Mouse (Mus musculus) bone marrow, adult 2 months (tissue): Measurements from ENCODE around the gene Wfdc1. TPM values are rescaled to one million over a fixed set of nuclear protein-coding genes. Genes with fewer than 3 reads are reported as not detected.

Experiments used
- H3K27ac ChIP-seq: fragments of 200-500 bp; 2 replicates; pipeline ENCODE4 v1.5.1; 2012; ENCODE audit warnings: low read depth, mild to moderate bottlenecking, control low read depth, inconsistent platforms, low read length; ENCODE audit not compliant: control insufficient read depth, poor library complexity, insufficient read depth
- H3K4me1 ChIP-seq: fragments of 200-500 bp; 2 replicates; pipeline ENCODE4 v1.6.1; 2011; ENCODE audit warnings: low read length; ENCODE audit not compliant: control insufficient read depth, insufficient read depth
- H3K4me3 ChIP-seq: fragments of 200-500 bp; replicated peaks from 2 replicates; pipeline ENCODE3; 2011; ENCODE audit warnings: mild to moderate bottlenecking, low read depth, low read length, control low read depth; ENCODE audit not compliant: control insufficient read depth
- CTCF ChIP-seq: fragments of 200-500 bp; IDR thresholded peaks from 2 replicates; pipeline ENCODE4 v1.5.1; 2011; ENCODE audit warnings: low read length, control low read depth; ENCODE audit not compliant: control insufficient read depth, insufficient read depth
- POLR2A ChIP-seq: fragments of 200-500 bp; IDR thresholded peaks from 2 replicates; pipeline ENCODE4 v1.6.1; 2011; ENCODE audit warnings: low read depth, mild to moderate bottlenecking, control low read depth, low read length, borderline replicate concordance; ENCODE audit not compliant: control insufficient read depth
- WGBS: fragments of 180-500 bp; shearing (Covaris S2); methylation state at CpG from one replicate; pipeline ENCODE4 v1.1.7; 2018; 5-methylcytosine and 5-hydroxymethylcytosine counted together
- polyA plus RNA-seq: library from polyadenylated mRNA; stranded (reverse); fragments of >200 nt; gene quantifications from 2 replicates; pipeline ENCODE4 v1.2.4, GENCODE M21; 2011; ENCODE audit warnings: low replicate concordance; ENCODE audit not compliant: missing spikeins, insufficient read depth, insufficient read length

The Wfdc1 gene
- not detected in 2 replicates for polyA plus RNA-seq

DNA sequence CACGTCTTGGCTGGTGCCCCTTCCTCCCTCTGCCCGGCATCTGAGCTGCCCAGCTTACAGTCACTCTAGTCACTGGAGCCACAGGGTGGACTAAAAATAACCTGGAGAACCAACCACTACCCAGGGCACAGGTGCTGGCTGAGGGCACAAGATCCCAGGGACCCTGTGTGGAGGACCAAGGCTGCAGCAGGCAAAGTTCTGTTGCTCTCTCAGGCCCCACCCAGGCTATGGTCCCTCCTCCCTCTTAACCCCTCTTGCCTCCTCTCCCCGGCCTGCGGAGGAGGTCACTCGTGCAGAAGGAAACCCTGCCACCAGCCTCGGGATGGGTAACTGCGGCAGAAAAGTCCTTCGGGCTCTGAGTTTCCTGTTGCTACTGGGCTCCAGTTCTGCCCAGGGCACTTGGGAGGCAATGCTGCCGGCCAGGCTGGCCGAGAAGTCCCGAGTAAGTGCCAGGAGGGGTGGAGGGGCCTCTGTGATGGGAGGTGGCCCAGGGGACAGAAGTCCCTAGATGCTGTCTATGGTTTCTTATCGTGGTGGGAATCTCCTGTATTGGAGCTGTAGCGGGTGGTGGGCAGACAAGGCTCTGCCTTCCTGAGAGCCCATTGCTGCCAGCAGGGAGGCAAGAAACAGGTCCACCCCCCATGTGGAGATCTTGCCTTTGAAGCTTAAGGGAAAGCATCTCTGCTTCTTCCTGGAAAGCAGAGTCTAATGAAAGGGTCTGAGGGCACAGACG lies at the start of gene Wfdc1:
Wfdc1 (plus strand) TSS at position 147 of the 733 bp plus-strand sequence.
- Histone ChIP-seq H3K27ac (no peak within 1 kb of the TSS), H3K4me1 (no peaks in the 10 kb centered on the region), H3K4me3 (no peak within 1 kb of the TSS)
- 5% methylated on average over 14 of the region's 14 CpGs for WGBS
- TF ChIP-seq POLR2A (no peak), CTCF (no peak)

GRCm38 (mm10) chr8:119616811-119617210 lies 49.4 kb upstream of the Wfdc1 start:
- WGBS = 80% methylated on average over 4 of the region's 4 CpGs
- no peaks in the 10 kb centered on the region for H3K4me1 ChIP-seq
- no peak for TF ChIP-seq CTCF
- no peak for TF ChIP-seq POLR2A
- no peak overlapping the region for H3K27ac ChIP-seq
- no peak overlapping the region for H3K4me3 ChIP-seq

DNA sequence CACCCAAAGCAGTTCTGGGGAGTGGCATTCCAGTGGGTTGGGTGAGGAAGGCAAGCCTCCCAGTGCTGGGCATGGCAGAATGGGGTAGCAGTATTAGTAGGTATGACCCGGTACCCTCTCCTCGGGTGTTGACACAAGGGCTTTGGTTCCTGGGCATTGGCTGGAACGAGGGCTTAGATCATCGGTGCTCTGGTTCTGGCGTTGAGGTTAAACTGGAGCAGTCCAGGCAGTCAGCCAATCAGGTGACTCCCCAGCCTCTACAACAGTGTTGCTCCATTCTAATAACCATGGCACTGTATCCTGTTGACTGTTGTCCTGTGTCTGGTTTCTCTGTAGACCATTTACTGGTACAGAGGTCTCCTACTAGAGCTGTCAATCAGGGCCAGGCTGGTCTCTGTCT lies 48.6 kb upstream of the Wfdc1 start:
- WGBS = 81% methylated on average over 5 of the region's 5 CpGs

GRCm38 (mm10) chr8:119618887-119619286 lies 47.3 kb upstream of the Wfdc1 start:
- no peaks in the 10 kb centered on the region for H3K4me1 ChIP-seq

More for the DNA sequence above, 48.6 kb upstream of the Wfdc1 start:
- Histone ChIP-seq H3K27ac (no peak overlapping the region), H3K4me3 (no peak overlapping the region), H3K4me1 (no peaks in the 10 kb centered on the region)
- TF ChIP-seq CTCF = no peak
- TF ChIP-seq POLR2A = no peak

DNA sequence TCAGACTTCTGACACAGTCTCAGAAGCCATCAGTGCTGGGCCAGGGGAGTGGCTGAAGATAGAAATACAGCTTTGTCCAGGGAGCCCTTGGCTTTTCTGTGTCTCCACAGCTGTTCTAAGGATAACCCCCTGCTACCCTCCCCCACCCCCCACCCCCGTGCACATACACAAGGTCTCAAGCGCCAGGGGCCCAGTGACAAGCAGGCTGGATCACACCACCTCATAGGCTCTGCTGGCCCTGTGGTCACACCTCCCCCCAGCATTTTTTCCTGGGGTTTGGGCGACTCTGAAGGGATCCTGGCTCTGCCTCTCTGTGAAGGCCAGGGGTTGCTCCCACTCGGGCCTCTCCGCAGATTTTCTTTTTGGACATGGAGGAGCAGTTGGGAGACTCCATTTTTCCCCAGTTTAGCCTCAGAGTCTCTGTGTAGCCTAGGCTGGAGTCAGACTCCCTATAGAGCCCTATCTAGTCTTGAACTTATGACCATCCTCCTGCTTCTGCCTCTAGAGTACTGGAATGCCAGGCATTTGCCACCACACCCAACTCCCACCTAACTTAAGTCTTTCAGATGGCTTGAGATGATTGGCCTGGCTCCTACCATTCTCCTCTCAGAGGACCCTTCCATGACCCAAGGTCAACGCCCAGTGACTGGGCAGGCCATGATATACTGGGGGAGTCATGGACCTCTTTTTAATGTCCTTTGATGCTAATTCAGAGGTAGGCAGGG lies 45.9 kb upstream of the Wfdc1 start:
- TF ChIP-seq POLR2A (no peak), CTCF (no peak)
- 64% methylated on average over 6 of the region's 6 CpGs for WGBS

More at GRCm38 (mm10) chr8:119618887-119619286, 47.3 kb upstream of the Wfdc1 start:
- TF ChIP-seq POLR2A = no peak
- TF ChIP-seq CTCF = no peak
- Histone ChIP-seq H3K27ac (no peak overlapping the region), H3K4me3 (no peak overlapping the region)
- 67% methylated on average over 5 of the region's 5 CpGs for WGBS

DNA sequence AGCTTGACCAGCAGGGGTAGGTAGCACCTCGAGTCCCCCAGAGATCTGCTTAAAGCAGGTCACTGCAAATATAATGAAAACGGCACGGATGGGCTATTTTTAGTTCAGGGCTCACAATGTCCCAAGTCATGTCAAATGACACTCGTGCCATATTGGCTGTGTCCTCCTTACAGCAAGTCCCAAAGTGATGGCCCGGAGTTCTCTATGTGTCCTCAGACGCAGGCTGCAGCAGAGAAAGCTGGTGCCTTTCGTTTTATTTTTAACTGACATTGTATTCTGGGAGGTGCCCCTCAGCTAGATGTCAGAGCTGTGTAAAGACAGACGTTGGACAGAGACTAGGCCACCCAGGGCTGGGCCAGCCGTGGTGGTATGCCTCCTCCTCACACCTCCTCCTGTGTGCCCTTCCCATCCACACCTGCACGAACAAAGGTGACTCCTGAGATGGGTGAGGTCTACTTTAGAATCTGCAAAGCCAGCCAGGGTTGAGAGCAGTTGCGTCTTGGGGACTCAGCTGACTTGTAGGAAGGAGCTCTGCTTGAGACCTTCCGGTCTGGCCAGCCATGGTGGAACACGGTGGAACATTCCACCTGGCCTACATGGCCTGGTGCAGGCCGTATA lies 45.2 kb upstream of the Wfdc1 start:
- Histone ChIP-seq H3K27ac (no peak overlapping the region), H3K4me3 (no peak overlapping the region), H3K4me1 (no peaks in the 10 kb centered on the region)
- WGBS = 80% methylated on average over 14 of the region's 14 CpGs
- no peak for TF ChIP-seq POLR2A
- TF ChIP-seq CTCF = no peak

More for the DNA sequence above, 45.9 kb upstream of the Wfdc1 start:
- no peak overlapping the region for H3K27ac ChIP-seq
- no peaks in the 10 kb centered on the region for H3K4me1 ChIP-seq
- H3K4me3 ChIP-seq = no peak overlapping the region

GRCm38 (mm10) chr8:119622555-119622954 lies 43.6 kb upstream of the Wfdc1 start:
- Histone ChIP-seq H3K4me3 (no peak overlapping the region), H3K27ac (no peak overlapping the region), H3K4me1 (no peaks in the 10 kb centered on the region)
- TF ChIP-seq CTCF (no peak), POLR2A (no peak)
- WGBS = 57% methylated on average over 4 of the region's 4 CpGs

- no peak overlapping the region for H3K27ac ChIP-seq
- H3K4me1 ChIP-seq = no peaks in the 10 kb centered on the region
- 80% methylated on average over 8 of the region's 8 CpGs for WGBS
- no peak for TF ChIP-seq POLR2A
- TF ChIP-seq CTCF = no peak
- H3K4me3 ChIP-seq = no peak overlapping the region
Observed at GRCm38 (mm10) chr8:119623061-119623460, 43.1 kb upstream of the Wfdc1 start.
